Mouse (Mus musculus) large intestine, adult 2 months (tissue): ENCODE data around the gene Bmp5. TPM values are rescaled to one million over a fixed set of nuclear protein-coding genes. Genes with fewer than 3 reads are reported as not detected.

ENCODE experiments used
- DNase-seq: peaks from one replicate; pipeline ENCODE4 v3.0.0-alpha.2; 2012; ENCODE audit warnings: low read depth, low spot score
- WGBS: fragments of 180-500 bp; shearing (Covaris S2); methylation state at CpG from one replicate; pipeline ENCODE4 v1.1.7; 2018; 5-methylcytosine and 5-hydroxymethylcytosine counted together
- polyA plus RNA-seq: library from polyadenylated mRNA; depleted of rRNA; stranded (reverse); fragments of >200 nt; gene quantifications from 2 replicates; pipeline ENCODE4 v1.2.3, GENCODE M21; 2012

The Bmp5 gene
- polyA plus RNA-seq, 1 experiment = 2.9 TPM

GRCm38 (mm10) chr9:75833189-75833732 is 58.1 kb downstream of the Bmp5 start:
- WGBS = 79% methylated on average over 5 of the region's 5 CpGs
- no peak for DNase-seq

GRCm38 (mm10) chr9:75839450-75839849 is 64.3 kb downstream of the Bmp5 start:
- no peak for DNase-seq
- WGBS = 76% methylated on average over 3 of the region's 3 CpGs

DNA sequence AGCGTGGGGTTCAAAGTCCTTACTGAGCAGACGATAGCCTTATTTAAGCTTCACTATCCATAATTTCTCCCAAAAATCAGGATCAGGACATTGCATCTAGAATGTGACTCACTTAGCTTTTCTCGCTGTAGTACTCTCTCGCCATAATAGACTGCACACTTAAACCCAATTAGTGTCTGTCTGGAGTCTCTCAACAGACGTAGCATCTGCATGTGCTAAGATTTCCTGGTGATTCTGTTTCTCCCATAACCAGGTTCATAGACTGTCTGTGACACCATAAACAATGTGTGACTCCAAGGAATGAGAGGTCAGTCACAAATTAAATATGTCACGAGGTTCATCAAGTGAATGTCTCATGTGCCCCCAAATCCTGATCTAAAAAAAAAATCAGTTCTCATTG is 65.7 kb downstream of the Bmp5 start:
- 72% methylated on average over 6 of the region's 6 CpGs for WGBS
- no peak for DNase-seq

DNA sequence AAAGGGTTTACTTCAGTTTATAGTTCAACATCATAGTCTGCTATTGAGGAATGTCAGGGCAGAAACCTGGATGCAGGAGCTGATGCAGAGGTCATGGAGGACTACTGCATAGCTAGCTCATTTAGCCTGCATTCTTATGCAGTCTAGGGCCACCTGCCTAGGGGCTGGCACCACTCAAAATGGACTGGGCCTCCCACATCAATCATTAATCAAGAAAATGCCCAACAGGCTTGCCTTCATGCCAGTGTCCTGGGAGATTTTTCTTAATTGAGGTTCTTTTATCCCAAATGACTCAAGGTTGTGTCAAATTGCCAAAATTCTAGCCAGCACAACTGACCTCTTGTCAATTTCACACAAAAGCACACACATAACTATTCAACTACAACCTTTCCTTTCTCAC is 70.8 kb downstream of the Bmp5 start:
- DNase-seq = no peak

DNA sequence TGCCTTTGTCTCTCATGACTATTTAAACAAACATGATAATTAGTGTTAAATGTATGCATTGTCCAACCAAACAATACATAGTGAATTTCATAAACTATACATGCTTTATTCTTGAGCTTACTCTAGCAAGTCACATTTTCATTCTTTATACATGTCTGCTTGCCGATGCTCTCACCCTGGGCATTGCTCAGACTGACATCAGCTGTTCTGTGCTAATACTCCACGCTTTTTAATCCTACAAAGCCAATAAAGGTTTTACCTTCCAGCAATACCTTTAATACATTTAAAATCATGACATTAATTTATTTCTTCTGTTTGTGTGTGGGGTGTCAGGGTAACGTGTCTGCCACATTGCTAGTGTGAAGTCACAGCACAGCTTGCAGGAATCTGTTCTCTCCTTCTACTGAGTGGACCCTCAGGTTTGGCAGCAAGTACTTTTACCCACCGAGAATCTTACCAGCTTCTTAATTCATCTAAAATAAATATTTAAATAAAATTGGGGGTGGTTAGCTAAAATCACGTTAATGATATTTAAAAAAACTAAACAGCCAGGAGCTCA is 75.6 kb downstream of the Bmp5 start:
- WGBS = 74% methylated on average over 5 of the region's 5 CpGs
- DNase-seq = no peak

GRCm38 (mm10) chr9:75858161-75858560 is 83.0 kb downstream of the Bmp5 start:
- WGBS = 85% methylated on average over 3 of the region's 3 CpGs
- no peak for DNase-seq

- no peak for DNase-seq
- WGBS = 58% methylated on average over 2 of the region's 2 CpGs
Observed at GRCm38 (mm10) chr9:75858939-75859338, 83.8 kb downstream of the Bmp5 start.

DNA sequence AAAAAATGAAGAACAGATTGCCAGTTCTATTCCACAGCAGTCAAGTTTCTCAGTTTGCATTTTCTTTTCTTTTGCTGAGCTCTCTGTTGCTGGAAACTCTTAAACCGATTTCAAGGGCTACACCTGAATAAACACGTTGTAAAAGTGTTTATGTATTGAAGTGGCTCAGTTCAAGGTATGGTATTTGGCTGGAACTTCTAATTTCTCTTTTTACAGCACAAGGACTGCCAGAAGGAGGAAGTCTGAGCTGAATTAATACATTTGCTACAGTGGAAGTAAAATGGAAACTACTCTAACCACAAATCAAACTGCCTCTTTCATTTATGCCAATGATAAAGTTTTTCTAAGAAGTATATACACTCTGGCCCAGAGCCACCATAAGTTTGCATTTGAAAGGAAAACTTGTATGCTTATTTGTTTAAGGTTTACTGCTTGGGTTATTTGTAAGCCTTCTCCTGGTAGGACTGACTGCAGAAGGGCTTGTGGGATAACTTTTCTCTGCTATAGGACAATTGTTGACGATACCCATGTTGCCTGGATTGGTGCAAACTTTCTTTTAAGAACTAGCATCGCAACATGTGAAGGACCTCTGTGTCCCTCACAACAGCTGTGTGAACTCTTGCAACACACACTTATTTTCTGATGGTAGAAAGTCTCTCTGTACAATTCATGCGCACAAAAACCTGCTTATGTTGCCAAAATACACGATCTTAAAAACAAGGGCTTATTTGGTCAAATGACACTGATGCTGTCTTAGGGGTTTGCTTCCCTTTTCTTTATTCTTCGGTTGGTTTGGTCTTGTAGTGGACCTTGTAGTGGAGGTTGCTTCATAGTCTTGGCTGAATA is 95.4 kb downstream of the Bmp5 start:
- peak; percentile 24 for DNase-seq
- WGBS = 19% methylated on average over 7 of the region's 7 CpGs

GRCm38 (mm10) chr9:75876333-75876732 is 101.2 kb downstream of the Bmp5 start:
- 27% methylated on average over 2 of the region's 2 CpGs for WGBS
- DNase-seq = no peak

DNA sequence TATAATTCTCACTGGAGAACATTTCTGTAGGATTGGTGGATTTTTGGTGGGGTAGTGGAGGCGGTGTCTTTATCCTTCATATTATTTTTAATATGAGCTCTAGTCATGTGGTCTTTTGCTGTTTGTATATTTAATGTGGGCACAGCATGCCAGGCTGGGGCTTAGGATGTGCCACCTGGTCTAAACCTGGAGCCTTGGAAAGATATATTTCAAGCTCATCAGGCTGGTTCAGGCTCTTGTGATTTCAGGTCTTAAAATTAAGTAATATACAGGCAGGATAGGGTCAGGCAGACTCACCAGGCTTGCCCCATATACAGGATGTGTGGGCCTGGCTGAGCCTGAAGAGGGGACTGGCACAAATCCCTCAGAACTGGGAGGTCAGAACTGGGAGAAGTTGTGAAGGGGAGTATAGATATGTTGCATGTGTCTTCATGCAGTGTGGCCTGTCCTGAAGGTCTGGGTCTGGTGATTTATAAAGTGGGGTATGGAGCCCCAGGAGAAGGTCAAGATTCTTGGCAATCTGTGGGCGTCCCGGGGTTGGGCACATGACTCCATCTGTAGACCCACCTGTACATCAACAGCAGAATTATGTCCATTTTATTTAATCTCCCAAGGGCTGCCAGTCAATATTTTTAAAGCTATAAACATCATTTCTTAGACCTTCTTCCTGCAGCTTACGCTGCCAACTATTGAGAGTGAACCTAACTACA is 108.5 kb downstream of the Bmp5 start:
- DNase-seq = no peak
- 93% methylated on average over 4 of the region's 4 CpGs for WGBS

DNA sequence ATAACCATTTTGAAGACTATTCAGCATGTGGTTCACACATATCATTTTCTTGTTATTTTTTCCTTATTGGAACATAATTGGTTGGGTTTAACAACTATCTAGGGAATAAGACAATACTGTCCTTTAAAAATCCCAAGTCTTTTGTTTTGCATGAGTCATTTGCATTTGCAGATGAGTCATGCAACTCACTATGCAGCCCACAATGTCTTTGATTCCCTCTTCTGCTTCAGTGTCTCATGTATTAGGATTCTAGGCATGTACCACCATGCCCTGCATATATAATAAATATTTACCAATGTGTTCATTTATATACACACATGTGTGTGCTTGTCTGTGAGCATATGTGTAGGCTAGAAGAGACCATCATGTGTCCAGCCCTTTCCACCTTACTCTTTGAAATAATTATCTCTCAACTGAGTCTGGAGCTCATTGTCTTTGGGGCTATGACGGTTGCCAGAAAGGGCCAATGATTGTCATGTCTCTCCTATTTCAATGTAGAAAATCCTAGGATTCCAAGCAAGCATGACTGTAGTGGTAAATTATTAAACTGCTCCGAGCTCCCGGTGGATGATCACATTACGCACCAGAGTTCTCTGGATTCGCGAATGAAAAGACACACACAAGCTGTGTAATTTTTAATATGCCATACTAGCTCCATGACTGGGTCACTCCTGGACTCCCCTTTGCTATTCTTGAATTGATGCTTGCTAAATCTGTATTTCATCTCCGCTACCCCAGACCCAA is 111.8 kb downstream of the Bmp5 start:
- 81% methylated on average over 7 of the region's 7 CpGs for WGBS
- DNase-seq = no peak

GRCm38 (mm10) chr9:75896918-75897317 is 121.8 kb downstream of the Bmp5 start:
- 79% methylated on average over 8 of the region's 8 CpGs for WGBS
- DNase-seq = no peak

GRCm38 (mm10) chr9:75898022-75898421 is 122.9 kb downstream of the Bmp5 start:
- 61% methylated on average over 4 of the region's 4 CpGs for WGBS
- DNase-seq = no peak

- WGBS = 76% methylated on average over 9 of the region's 9 CpGs
- DNase-seq = no peak
Observed at GRCm38 (mm10) chr9:75901219-75901618, 126.1 kb downstream of the Bmp5 start.

DNA sequence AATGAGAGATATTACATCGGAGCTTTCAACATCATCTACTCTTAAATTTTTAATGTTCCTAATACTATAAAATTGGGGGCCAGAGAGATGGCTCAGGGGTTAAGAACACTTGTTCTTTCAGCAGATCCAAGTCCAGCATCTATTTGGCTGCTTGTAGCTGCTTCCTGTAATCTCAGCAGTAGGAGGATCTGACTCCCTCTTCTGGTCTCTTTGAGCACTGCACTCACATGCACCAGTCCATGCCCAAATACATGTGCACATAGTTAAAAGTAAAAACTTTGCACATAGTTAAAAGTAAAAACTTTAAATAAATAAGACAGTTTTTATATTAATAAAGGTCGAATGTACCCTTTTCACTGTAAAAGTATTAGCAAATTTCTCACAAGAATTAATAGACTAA is 130.3 kb downstream of the Bmp5 start:
- 45% methylated on average over 2 of the region's 2 CpGs for WGBS
- DNase-seq = no peak

- DNase-seq = no peak
- WGBS = 31% methylated on average over 7 of the region's 7 CpGs
Observed at GRCm38 (mm10) chr9:75910112-75910799, 135.1 kb downstream of the Bmp5 start.

DNA sequence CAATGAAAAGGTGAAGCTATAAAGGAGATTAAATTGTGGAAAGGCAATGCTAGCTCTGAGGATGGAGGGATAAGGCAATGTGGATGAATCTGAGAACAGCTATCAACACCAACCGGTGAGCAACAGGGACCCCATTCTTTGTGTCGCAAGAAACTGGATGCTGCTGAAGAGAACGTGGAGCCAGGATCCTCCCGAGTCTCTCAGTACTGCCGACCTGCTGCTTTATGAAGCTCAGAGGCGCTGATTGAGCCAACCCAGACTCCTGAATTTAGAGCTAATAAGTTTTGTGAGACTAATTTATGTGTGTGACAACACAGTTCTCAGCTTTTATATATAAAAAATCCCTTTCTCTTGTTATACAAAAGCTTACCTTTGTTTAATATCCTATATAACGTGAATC is 136.4 kb downstream of the Bmp5 start:
- DNase-seq = no peak
- 77% methylated on average over 7 of the region's 7 CpGs for WGBS

GRCm38 (mm10) chr9:75916027-75916426 is 140.9 kb downstream of the Bmp5 start:
- no peak for DNase-seq
- WGBS = 42% methylated on average over 2 of the region's 2 CpGs

DNA sequence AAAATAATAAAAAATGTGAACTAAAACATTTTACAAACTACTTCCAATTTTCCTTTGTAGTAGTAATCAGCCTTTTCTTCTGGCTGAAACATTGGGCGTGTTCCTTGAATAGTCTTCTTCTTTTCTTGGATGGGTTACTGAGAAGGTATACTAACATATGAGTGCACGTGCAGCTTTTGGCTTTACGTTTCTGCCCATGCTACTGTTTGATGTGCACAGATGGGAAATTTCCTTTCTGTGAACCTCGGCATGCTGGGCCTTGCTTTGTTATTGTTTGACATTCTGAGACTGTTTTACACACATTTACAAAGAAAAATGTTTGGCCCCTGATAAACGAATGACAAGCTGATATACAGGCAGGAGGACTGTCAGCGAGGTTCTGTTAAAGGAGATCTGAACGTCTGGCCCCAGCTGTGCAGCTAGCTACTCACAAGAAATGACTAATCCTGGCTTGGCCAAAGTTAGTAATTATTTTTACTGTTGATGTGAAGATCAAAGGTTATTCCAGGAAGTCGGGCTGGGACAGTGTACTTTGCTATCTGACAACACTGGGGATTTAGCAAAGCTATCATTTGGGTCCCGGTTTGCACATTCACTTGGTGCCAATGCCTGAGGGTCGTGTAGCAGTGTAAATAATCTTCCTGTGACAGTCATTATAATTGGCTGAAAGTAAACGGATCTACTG is 152.2 kb downstream of the Bmp5 start:
- 16% methylated on average over 11 of the region's 11 CpGs for WGBS
- no peak for DNase-seq
